Mouse (Mus musculus) MEL-GATA-1-ER (cell line): ENCODE results near the gene Ncan.

Experiments
- DNase-seq: peaks from one replicate; pipeline ENCODE4 v3.0.0-alpha.2; 2012; ENCODE audit warnings: low read depth; ENCODE audit errors: extremely low read depth

The Ncan gene

GRCm38 (mm10) chr8:70129309-70129952, 8.8 kb upstream of the Ncan start:
- no peak for DNase-seq

DNA sequence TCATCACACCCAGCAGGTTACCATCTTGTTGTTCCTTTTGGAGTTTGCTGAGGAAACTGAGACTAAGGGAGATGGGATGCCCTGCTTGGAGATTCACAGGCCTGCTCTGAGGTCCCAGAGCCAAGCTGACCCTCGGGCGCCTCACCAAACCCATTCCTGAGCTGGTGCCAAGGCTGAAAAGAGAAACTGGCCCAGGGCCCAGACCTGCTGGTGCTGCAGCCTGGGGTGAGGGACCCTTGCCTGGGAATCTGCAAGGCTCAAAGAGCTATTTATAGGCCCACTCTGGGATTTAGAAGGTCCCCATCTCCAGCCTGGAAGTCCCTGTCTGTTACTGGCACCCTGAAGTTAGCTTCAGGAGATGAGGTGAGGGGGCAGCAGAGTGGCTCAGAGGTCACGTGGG, 7.8 kb upstream of the Ncan start:
- DNase-seq, result no peak

DNA sequence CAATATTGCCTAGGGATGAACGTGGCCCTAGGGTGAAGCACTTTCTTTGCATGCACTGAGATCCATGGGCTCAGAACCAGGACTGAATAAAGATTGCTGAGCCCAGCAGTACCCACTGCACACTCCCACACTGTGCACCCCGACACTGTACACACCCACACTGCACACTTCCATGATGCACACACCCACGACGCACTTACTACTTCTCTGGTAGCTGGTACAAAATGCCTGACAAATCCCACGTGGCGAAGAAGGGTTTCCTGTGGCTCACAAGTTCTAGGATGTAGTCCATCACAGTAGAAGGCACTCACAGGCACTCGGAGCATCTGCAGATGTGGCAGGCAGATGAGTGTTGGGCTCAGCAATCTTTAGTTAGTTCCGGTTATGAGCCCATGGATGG, 4.3 kb upstream of the Ncan start:
- no peak for DNase-seq

- no peak for DNase-seq
These were observed 2.2 kb upstream of the Ncan start for GRCm38 (mm10) chr8:70122863-70123262.

DNA sequence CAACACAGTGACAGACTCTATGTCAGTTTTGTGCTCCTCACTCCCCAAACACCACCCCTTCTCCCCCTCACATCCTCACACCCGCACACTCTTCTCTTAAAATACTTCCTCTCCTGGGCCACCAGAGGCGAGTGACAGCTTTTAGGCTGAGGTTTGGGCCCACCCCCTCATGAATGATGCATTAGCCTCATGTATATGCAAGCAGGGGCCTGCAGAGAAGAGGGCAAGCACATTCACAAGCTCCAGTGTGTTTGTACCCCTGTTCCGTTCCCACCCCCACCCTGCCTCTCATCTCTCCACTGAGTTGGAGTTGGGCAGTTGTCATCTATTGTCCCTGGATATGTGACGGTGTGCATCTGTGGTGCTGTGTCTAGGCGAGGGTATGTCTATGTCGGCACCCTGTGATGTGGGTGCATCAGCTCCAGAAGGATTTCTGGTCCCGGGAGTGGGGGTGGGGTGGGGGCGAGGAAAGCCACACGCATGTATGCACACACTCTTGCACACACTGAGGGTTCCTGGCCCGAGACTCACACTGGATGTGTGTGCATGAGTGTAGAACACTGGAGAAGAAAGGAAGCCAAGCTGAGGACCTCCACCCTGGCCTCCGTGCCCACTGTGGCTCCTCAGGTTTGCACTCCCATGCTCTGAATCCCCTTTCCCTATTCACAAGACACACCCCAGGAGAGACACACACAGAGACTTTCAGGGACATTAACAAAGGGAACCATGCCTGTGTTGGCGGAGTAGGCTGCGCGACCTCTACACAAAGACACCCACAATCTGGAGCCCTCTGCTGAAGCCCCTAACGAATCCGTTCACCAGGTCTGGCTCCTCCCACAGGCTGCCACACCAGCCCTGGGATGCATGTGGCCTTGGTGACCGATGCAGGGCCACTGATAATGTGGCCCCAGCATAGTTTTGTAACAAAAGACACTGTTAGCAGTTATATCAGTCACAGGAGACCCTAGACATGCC, 1.7 kb downstream of the Ncan start:
- no peak for DNase-seq

- DNase-seq, result peak; percentile 41
These were observed 3.1 kb downstream of the Ncan start for GRCm38 (mm10) chr8:70117611-70118010.

DNA sequence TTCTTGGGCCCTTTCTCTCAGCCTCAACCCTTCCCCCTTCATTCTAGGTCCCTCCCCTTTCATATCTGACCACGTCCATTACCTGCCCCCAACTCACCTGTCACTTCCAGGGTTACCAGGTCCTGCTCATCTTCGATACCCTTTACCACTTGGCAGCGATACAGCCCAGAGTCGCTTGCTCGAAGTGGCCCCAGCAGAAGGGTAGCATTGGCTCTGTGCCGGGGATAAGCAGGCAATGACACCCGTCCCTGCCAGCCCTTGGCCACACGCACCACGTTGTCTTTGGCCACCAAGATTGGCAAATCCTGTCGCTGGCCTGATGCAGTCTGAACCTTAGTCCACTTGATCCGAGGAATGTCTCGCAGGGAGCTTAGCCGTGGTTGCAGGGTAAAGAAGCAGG, 5.8 kb downstream of the Ncan start:
- DNase-seq, result no peak

GRCm38 (mm10) chr8:70114488-70114887, 6.2 kb downstream of the Ncan start:
- no peak for DNase-seq

DNA sequence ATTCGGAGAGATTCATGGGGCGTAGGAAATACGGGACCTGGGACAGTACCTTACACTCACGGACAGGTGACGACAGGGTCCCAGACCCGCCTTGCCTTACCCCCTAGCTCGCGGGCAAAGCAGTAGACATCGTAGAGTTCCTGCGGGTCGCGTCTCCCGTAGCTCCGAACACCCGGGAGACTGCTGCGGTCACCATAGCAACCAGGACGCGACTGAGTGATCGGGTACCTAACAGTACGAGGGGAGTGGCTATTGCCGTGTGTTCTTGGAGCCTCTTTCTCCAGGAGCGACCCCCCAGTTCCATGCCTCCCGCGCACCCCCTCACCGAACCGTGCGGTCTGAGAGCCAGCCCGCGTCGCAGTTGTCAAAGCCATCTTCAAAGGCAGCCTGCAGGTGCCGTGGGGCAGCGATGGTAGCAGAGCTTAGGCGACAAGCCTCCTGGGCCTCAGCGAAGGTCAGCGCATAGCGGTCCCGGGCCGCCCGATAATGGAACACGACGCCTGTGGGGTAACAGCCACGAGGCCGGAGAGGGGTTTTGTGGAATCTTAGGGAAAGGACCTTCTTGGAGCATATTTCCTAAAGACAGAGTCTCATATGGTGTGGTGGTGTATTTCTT, 8.2 kb downstream of the Ncan start:
- DNase-seq, result no peak

DNA sequence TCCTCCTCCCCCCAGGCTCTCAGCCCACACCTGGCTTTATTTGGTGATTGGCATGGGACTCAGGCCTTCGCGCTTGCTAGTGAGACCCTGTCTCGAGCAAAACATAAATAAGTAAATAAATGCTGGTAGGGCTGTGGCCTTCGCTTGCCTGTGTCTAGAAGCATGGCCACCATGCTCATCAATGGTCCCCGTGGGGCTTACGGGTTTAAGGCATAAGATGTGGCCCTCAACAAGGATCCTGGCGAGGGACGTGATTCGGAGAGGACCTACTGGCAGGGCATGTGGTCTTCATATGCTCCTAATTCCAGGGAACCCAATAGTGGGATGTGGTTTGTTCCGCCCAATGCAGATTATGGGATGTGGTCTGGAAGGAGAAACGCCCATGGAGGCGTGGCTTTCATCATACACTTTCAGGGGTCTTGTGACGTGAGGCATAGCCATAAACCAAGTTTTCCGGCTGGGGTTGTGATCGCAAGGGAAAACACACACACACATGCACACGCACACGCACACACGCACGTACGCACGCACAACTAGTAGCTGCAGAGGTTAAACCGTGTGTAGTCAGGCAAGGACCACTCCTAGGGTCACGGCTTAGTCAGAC, 9.4 kb downstream of the Ncan start:
- DNase-seq, result no peak

DNA sequence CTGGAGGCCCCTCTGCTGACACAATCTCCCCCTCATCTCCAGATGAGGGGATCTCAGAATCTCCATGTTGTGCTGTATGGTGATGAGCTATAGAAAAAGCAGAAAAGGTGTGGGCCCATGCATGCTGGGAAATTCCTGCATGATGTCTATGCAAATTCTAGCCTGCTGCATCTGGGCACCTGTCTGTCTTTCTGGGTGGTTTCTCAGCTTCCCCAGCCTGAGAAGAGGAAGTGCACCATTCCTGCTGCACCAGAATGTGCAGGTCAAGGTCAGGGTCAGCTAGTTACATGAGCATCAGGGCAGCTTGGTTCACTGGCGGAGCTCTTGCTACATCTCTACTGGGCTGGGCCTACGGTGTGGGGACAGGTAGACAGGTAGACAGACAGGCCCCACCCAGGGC, 10.2 kb downstream of the Ncan start:
- DNase-seq, result no peak

DNA sequence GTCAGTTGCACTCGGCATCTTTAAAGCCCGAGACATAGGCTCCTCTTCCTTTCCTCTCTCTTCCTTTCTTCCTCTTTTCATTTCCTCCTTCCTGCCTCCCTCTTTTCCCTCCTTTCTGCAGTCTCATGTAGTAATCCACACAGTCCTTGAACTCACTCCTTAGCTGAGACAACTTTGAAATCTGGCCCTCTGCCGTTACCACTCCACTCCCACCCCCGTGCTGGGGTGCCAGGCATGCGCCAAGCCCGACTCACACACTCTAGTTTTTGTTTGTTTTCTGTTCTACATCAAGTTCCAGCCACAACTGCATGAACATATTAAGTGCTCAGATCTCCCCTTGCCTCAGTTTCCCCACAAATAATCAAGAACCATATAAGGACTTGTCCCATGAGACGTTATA, 15.8 kb downstream of the Ncan start:
- DNase-seq, result no peak

- no peak for DNase-seq
These were observed 16.2 kb downstream of the Ncan start for GRCm38 (mm10) chr8:70104506-70104905.

DNA sequence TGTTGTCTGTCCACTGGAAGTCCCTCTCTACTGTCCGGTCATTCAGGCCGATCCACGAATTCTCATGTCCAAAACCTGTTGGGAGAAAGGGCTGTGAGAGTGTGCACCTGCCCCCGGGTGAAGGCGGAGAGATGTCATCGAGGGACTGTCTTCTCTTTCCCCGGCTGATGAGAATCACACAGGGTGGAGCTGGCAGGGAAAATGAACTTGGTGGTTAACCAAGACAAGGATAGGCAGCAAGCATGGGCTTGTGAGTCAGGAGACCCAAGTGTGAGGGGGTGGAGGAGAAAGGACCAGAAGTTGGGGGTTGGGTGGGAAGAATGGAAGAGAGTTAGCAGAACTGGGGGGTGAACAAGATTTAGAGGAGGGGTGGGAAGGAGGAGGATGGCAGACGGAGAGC, 20.4 kb downstream of the Ncan start:
- DNase-seq, result no peak

DNA sequence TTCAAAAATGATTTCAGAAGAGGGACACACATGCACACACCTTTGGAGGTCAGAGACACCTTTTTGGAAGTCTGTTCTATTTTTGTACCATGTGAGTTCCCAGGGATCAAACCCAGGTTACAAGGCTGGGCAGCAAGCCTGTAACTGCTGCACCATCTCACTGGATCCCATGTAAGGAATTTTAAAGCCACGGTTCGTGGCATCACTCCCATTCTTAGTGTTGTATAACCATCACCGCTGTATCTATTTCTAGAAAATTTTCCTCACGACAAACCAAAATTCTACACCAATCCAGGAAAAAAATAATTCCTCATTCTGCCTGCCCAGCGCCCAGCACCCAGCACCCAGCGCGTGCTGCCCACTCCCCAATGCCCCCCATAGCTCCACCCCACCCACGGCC, 21.4 kb downstream of the Ncan start:
- DNase-seq, result no peak

- no peak for DNase-seq
These were observed 27.9 kb downstream of the Ncan start for GRCm38 (mm10) chr8:70092786-70093185.

GRCm38 (mm10) chr8:70089296-70089960, 31.2 kb downstream of the Ncan start:
- no peak for DNase-seq

DNA sequence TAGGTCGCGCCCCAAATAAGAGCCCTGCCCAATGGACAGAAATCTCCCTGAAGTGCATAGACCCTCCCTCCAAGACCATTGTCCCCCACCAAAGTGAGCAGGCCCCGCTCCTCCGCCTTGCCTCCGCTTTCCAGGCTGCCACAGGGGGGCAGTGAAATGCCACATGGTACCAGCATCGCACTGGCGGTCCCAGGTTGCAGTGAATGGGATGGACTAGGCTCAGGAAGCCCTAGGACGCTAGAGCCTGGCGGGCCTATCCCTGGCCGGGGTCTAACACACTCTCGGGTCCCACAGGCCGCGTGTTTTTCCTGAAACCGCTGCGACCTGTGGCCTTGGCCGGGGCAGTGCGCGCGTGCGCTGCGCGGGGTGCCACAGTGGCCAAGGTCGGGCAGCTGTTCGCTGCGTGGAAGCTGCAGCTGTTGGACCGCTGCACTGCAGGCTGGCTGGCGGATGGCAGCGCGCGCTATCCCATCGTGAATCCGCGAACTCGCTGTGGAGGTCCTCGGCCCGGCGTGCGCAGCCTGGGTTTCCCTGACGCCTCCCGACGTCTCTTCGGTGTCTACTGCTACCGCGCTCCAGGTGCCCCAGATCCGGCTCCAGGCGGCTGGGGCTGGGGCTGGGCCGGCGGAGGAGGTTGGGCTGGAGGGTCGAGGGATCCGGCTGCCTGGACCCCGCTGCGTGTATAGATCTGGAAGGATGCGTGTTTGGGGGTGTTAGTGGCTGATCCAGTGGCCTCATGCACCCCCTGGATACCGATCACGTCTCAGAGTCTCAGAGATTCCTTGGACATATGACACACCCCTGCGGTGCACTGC, 32.6 kb downstream of the Ncan start:
- DNase-seq, result no peak

GRCm38 (mm10) chr8:70087237-70087636, 33.4 kb downstream of the Ncan start:
- DNase-seq, result no peak

GRCm38 (mm10) chr8:70086151-70086550, 34.5 kb downstream of the Ncan start:
- no peak for DNase-seq
